Mouse (Mus musculus) ES-E14 (cell line): ENCODE results near the gene Clip2.

Experiments used
- CHD2 ChIP-seq: IDR thresholded peaks from 2 replicates; pipeline ENCODE4 v1.6.1; 2014; ENCODE audit warnings: mild to moderate bottlenecking, low read depth, low read length, inconsistent platforms
- HCFC1 ChIP-seq: IDR thresholded peaks from 2 replicates; pipeline ENCODE4 v1.6.1; 2012; ENCODE audit warnings: low read length, inconsistent platforms, borderline replicate concordance; ENCODE audit not compliant: insufficient read depth
- MAFK ChIP-seq: IDR thresholded peaks from 2 replicates; pipeline ENCODE4 v1.6.1; 2014; ENCODE audit warnings: mild to moderate bottlenecking, low read depth, low read length, inconsistent platforms; ENCODE audit not compliant: insufficient read depth
- ZC3H11A ChIP-seq: IDR thresholded peaks from 2 replicates; pipeline ENCODE4 v1.6.1; 2012; ENCODE audit warnings: low read depth, mild to moderate bottlenecking, inconsistent platforms, low read length, borderline replicate concordance
- ZNF384 ChIP-seq: IDR thresholded peaks from 2 replicates; pipeline ENCODE4 v1.6.1; 2012; ENCODE audit warnings: low read depth, low read length, inconsistent platforms

GRCm38 (mm10) chr5:134442066-134442465, 110.2 kb downstream of the Clip2 start:
- TF ChIP-seq ZNF384 (no peak), ZC3H11A (no peak), MAFK (no peak), HCFC1 (no peak), CHD2 (no peak)
